Mouse (Mus musculus): ENCODE data around the gene Abcc8. TPM values are rescaled to one million over a fixed set of nuclear protein-coding genes. Genes with fewer than 3 reads are reported as not detected.

The Abcc8 gene
- total RNA-seq, 2 experiments from 2014 or later = 3.2 to 6.2 TPM

- DNase-seq = no peak
- intact Hi-C loops (cut with DNase I) = loop anchor here (10.0 kb wide), 1 partner anchor 261 kb away; the partner anchor contains the start of gene Myod1
These were observed 66.4 kb downstream of the Abcc8 start for GRCm38 (mm10) chr7:46113435-46113834.

GRCm38 (mm10) chr7:46111938-46112337, 67.9 kb downstream of the Abcc8 start:
- no peak for DNase-seq
- intact Hi-C loops (cut with DNase I) = loop anchor here (10.0 kb wide), 1 partner anchor 263 kb away; the partner anchor contains the start of gene Myod1

DNA sequence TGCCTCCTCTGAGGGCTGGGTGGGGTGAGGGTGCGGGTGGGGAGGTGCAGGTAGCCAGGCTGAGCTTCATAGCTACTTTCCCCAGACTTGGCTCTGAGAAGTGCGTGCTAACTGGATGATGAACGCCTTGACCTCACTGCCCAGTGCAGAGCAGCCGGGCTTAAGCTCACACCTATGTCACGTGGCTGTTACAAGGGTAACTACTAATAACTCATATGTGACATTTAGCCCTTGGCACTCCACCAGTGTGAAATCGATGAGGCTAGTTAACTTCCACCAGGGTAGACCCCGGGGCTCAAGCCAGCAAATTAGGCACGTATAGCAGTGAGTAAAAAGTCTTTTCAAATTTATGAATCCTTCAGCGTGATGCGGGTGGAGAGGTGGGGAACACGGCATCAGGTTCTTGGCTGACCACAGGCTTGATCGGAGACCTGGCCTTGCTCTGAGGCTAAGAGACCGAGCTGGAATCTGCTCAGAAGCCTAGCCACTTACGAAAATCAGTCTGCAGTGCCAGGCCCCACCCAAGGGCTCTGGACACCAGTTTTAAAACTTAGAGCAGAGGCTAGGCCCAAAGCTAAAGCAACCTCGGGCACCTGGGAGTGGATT, 68.5 kb downstream of the Abcc8 start:
- intact Hi-C loops (cut with DNase I) = loop anchor here (10.0 kb wide), 1 partner anchor 263 kb away; the partner anchor contains the start of gene Myod1

DNA sequence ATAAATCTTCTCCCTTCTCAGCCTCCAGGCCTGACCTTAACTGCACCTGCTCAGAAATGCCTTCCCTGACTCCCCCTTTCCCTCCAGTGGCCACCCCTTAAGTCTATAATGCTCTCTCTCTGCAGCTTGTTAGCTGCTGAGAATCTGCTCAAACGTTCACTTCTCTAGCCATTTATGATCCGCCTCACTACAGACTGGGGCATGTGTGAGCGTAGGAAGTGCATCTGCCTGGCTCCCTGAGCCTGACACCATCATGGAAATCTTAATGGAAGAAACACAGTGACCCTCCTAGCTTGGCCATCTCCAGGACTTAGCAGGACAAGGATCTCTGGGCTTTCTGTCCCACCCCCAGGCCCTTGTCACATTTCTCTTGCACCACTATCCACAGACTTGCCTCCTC, 69.8 kb downstream of the Abcc8 start:
- intact Hi-C loops (cut with DNase I) = loop anchor here (10.0 kb wide), 1 partner anchor 265 kb away; the partner anchor contains the start of gene Myod1
- no peak for DNase-seq

More for the DNA sequence above, 68.5 kb downstream of the Abcc8 start:
- DNase-seq = no peak

GRCm38 (mm10) chr7:46105484-46105883, 74.3 kb downstream of the Abcc8 start:
- intact Hi-C loops (cut with DNase I) = no loop called here
- DNase-seq = no peak

- intact Hi-C loops (cut with DNase I) = no loop called here
- no peak for DNase-seq
These were observed 75.4 kb downstream of the Abcc8 start for GRCm38 (mm10) chr7:46104256-46104915.

- intact Hi-C loops (cut with DNase I) = no loop called here
- DNase-seq = no peak
These were observed 76.1 kb downstream of the Abcc8 start for GRCm38 (mm10) chr7:46103771-46104170.

DNA sequence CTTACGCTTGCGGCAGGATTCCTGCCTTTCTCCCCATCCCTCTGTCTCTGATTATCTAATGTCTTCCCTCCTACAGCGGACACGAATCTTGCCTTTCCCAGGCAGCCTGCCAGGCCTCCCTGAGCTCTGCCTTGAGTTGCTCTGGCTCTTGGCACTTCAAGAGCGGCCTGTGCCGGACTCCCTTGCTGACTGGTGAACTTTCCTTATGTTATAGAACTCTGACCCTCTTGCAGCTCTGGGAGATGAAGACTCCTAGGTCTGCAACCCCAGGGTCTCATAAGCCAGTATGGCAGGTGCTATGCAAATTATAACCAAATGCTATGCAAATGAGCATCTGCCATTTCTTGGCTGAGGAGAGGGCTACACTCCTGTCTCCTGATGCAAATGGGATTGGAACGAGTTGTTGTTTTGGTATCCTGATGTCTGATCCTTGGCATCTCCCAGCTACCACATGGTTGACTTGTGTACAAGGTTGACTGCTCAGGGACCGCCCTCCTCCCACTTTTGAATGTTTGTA, 76.7 kb downstream of the Abcc8 start:
- DNase-seq = no peak
- intact Hi-C loops (cut with DNase I) = no loop called here

DNA sequence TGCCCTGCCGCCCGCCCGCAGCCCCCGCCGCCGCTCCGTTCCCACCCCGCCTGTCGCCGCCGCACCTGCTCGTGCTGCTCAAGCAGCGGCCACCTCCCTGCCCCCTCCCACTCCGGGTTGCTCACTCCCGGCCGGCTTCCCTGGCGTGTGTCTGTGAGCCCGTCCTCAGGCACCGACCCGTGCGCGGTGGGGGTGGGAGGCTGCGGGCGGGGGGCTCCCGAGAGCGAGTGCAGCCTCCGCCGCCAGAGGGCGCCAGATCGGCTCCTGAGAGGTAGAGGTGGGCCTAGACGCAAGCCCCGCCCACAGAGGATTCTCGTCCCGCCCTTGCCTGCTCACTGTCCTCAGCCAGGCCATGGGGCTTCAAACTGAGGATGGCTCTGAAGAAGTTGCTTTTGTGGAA, 79.3 kb downstream of the Abcc8 start, which contains the start of gene Kcnj11:
Gene Kcnj11, minus strand, starts transcription at position 202 of the 400 bp plus-strand sequence.
- DNase-seq = peak; percentile 64 to 78
- intact Hi-C loops (cut with DNase I) = loop anchor here (2.0 kb wide), 1 partner anchor 32 kb away; no protein-coding TSS in a partner anchor

DNA sequence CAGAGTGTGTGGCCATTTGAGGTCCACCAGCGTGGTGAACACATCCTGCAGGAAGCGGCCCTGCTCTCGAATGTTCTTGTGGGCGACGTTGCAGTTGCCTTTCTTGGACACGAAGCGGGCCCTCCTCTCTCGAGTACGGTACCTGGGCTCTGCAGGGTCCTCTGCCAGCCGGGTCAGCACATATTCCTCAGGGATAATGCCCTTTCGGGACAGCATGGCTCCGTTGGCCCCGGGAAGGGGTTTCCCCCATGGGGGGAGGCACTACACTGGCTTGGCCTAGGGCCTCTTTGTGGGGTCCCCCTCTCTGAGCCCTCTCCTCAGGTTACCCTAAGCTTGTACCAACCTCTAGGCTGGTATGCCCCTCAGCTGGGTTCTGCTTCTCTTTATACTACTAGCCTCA, 80.2 kb downstream of the Abcc8 start:
- intact Hi-C loops (cut with DNase I) = loop anchor here (2.0 kb wide), 1 partner anchor 33 kb away; no protein-coding TSS in a partner anchor
- no peak for DNase-seq

DNA sequence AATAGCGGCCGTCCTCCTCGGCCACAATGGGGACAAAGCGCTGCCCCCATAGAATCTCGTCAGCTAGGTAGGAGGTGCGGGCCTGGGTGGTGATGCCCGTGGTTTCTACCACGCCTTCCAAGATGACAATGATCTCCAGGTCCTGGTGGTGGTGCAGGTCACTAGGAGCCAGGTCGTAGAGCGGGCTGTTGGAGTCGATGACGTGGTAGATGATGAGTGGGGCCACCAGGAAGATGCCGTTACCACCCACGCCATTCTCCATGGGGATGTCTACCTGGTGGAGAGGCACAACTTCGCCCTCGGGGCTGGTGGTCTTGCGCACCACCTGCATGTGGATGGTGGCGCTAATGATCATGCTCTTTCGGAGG, 80.9 kb downstream of the Abcc8 start:
- intact Hi-C loops (cut with DNase I) = no loop called here
- DNase-seq = no peak

DNA sequence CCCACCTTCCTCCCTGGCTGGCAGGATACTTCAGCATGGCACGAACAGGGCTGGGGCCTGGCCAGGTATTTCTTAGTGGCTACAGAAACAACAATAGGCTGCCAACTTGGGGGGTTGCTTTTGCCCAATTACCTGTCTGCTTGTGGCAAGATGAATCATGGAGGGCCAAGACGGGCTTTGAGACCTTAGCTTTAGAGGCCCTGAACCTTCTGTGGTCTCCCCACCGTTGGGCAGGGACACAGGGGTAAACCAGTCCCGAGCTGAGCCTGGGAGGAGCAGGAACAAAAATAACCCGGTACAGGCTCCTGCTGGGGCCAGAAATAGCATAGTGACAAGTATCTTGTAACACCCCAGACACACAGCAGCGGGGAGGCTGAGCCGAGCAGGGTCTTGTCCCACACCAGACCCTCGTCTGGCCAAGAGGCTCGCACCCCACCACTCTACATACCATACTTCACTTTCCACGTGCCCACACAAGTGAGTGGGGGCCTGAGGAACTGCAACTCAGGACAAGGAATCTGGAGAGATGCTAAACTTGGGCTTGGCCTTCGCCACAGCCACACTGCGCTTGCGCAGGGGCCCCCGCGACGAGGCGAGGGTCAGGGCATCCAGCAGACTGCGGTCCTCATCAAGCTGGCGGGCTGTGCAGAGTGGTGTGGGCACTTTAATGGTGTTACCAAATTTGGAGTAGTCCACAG, 81.5 kb downstream of the Abcc8 start:
- intact Hi-C loops (cut with DNase I) = no loop called here
- DNase-seq = peak in 1 of 2 experiments; percentile 45

GRCm38 (mm10) chr7:46097319-46097783, 82.5 kb downstream of the Abcc8 start:
- peak in 1 of 2 experiments; percentile 34 for DNase-seq
- intact Hi-C loops (cut with DNase I) = no loop called here

- DNase-seq = peak; percentile 53 to 60
- intact Hi-C loops (cut with DNase I) = no loop called here
These were observed 83.7 kb downstream of the Abcc8 start for GRCm38 (mm10) chr7:46096136-46096535.

- intact Hi-C loops (cut with DNase I) = no loop called here
- no peak for DNase-seq
These were observed 87.0 kb downstream of the Abcc8 start for GRCm38 (mm10) chr7:46092803-46093202.

- intact Hi-C loops (cut with DNase I) = loop anchor here (10.0 kb wide), 1 partner anchor 507 kb away; no protein-coding TSS in a partner anchor
These were observed 91.6 kb downstream of the Abcc8 start for GRCm38 (mm10) chr7:46088241-46088640.

DNA sequence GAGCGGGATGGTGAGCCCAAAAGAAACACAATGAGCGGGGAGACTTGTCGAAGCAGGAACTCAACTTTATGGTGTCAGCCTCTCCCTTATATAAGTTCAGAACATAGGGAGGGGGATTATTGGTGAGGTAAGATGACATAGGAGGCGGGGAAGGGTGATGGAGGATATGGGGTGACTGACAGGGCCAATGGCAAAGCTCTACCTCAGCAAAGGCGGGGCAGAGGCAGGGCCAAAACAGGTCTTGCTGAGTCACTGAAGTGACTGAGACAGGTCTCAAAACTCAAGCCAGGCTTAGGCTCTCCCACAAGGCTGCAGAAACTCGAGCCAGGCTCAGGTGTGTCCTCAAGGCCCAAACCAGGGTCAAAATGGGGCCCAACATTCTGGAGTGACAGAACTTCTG, 93.5 kb downstream of the Abcc8 start:
- DNase-seq = no peak
- intact Hi-C loops (cut with DNase I) = loop anchor here (10.0 kb wide), 1 partner anchor 508 kb away; no protein-coding TSS in a partner anchor

More at GRCm38 (mm10) chr7:46088241-46088640, 91.6 kb downstream of the Abcc8 start:
- no peak for DNase-seq

DNA sequence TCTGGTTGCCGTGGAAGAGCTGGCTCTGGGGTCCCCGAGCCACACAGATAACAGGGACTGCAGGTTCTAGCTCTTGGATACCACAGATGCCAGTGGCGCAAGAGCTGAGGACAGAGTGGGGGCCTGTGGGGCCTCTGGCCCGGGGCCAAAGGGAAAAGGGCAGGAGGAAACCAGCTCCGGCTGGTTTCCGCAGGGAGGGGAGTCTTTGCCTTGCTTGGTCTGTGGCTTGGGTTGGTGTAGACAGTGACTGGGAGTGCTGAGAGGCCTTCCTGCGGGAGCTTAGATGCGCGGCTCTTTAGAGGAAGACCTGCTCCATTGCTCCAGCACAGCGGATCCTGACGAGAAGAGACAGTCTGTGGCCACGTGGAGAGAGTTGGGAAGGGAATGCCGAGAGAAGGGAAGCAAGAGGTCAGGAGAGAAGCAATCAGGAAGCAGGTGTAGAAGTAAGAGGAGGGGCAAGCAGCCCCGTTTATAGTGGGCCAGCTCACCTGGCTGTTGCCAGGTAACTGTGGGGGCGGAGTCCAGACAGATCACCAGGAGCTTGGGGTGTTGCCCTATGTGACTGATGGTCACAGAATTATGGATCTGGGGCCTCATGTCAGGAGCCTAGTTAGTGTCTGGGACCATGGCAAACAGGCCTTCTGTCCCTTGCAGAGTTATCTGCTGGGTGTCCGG, 94.9 kb downstream of the Abcc8 start:
- intact Hi-C loops (cut with DNase I) = loop anchor here (10.0 kb wide), 1 partner anchor 510 kb away; no protein-coding TSS in a partner anchor
- no peak for DNase-seq

GRCm38 (mm10) chr7:46084024-46084423, 95.8 kb downstream of the Abcc8 start:
- intact Hi-C loops (cut with DNase I) = loop anchor here (10.0 kb wide), 1 partner anchor 511 kb away; no protein-coding TSS in a partner anchor
- no peak for DNase-seq

- no peak for DNase-seq
- intact Hi-C loops (cut with DNase I) = no loop called here
These were observed 102.2 kb downstream of the Abcc8 start for GRCm38 (mm10) chr7:46077675-46078074.
